Mouse (Mus musculus): ENCODE results near the gene Ppfibp2. TPM values are rescaled to one million over a fixed set of nuclear protein-coding genes. Genes with fewer than 3 reads are reported as not detected.
A peak's percentile ranks its signal among the peaks of the same experiment; 100 is the strongest.

Ppfibp2 gene
- polyA plus RNA-seq, 1 experiment from 2014 or later = 1.5 TPM

GRCm38 (mm10) chr7:107727538-107727937, 132.5 kb downstream of the Ppfibp2 start:
- ATAC-seq = no peak
- no peak overlapping the region for H3K9ac ChIP-seq (replicated peaks; ENCODE audit: low read depth, low read length)
- no peaks in the 10 kb centered on the region for H3K4me1 ChIP-seq (replicated peaks; ENCODE audit: control insufficient read depth, insufficient read depth, low read length)
- no peaks in the 10 kb centered on the region for H3K27me3 ChIP-seq (replicated peaks; ENCODE audit: control insufficient read depth, insufficient read depth, low read length)
- H3K4me2 ChIP-seq (ENCODE audit: low read length) = no peak overlapping the region
- H3K27ac ChIP-seq (ENCODE audit: low read length) = no peak overlapping the region
- H3K9me3 ChIP-seq (ENCODE audit: control insufficient read depth, low read length) = 0 out of 2 replicates have a peak, but pooled peaks cover 2% of the 10 kb centered on the region
- WGBS = 63% methylated on average over 3 of the region's 3 CpGs
- no peak overlapping the region for H3K4me3 ChIP-seq (replicated peaks; ENCODE audit: low read length)
- H3K36me3 ChIP-seq (ENCODE audit: control insufficient read depth, insufficient read depth) = no peaks in the 10 kb centered on the region

GRCm38 (mm10) chr7:107730587-107730986, 135.6 kb downstream of the Ppfibp2 start:
- Histone ChIP-seq H3K4me3 (replicated peaks; ENCODE audit: low read length) (no peak overlapping the region), H3K9ac (replicated peaks; ENCODE audit: low read depth, low read length) (no peak overlapping the region), H3K27me3 (replicated peaks; ENCODE audit: control insufficient read depth, insufficient read depth, low read length) (no peaks in the 10 kb centered on the region), H3K4me1 (replicated peaks; ENCODE audit: control insufficient read depth, insufficient read depth, low read length) (no peaks in the 10 kb centered on the region), H3K9me3 (ENCODE audit: control insufficient read depth, low read length) (0 out of 2 replicates have a peak, but pooled peaks cover 2% of the 10 kb centered on the region), H3K27ac (ENCODE audit: low read length) (no peak overlapping the region), H3K36me3 (ENCODE audit: control insufficient read depth, insufficient read depth) (no peaks in the 10 kb centered on the region), H3K4me2 (ENCODE audit: low read length) (no peak overlapping the region)
- no peak for ATAC-seq
- WGBS = 79% methylated on average over 9 of the region's 10 CpGs

- Histone ChIP-seq H3K27ac (ENCODE audit: low read length) (no peak overlapping the region), H3K4me2 (ENCODE audit: low read length) (no peak overlapping the region), H3K4me3 (replicated peaks; ENCODE audit: low read length) (no peak overlapping the region), H3K9ac (replicated peaks; ENCODE audit: low read depth, low read length) (no peak overlapping the region), H3K36me3 (ENCODE audit: control insufficient read depth, insufficient read depth) (no peaks in the 10 kb centered on the region), H3K9me3 (ENCODE audit: control insufficient read depth, low read length) (no peaks in the 10 kb centered on the region), H3K4me1 (replicated peaks; ENCODE audit: control insufficient read depth, insufficient read depth, low read length) (no peaks in the 10 kb centered on the region), H3K27me3 (replicated peaks; ENCODE audit: control insufficient read depth, insufficient read depth, low read length) (no peaks in the 10 kb centered on the region)
- ATAC-seq = no peak
- 67% methylated on average over 2 of the region's 2 CpGs for WGBS
These were observed 138.2 kb downstream of the Ppfibp2 start for GRCm38 (mm10) chr7:107733162-107733561.

- Histone ChIP-seq H3K9me3 (ENCODE audit: control insufficient read depth, low read length) (no peaks in the 10 kb centered on the region), H3K9ac (replicated peaks; ENCODE audit: low read depth, low read length) (no peak overlapping the region), H3K4me1 (replicated peaks; ENCODE audit: control insufficient read depth, insufficient read depth, low read length) (no peaks in the 10 kb centered on the region), H3K36me3 (ENCODE audit: control insufficient read depth, insufficient read depth) (no peaks in the 10 kb centered on the region), H3K4me3 (replicated peaks; ENCODE audit: low read length) (no peak overlapping the region), H3K27ac (ENCODE audit: low read length) (no peak overlapping the region), H3K4me2 (ENCODE audit: low read length) (no peak overlapping the region), H3K27me3 (replicated peaks; ENCODE audit: control insufficient read depth, insufficient read depth, low read length) (no peaks in the 10 kb centered on the region)
- WGBS = 42% methylated on average over 2 of the region's 2 CpGs
- ATAC-seq = peak; percentile 74; the same call in 1 of the 2 replicates
These were observed 143.7 kb downstream of the Ppfibp2 start for GRCm38 (mm10) chr7:107738726-107739125.

GRCm38 (mm10) chr7:107742963-107743465, 148.0 kb downstream of the Ppfibp2 start:
- 91% methylated on average over 10 of the region's 10 CpGs for WGBS
- ATAC-seq = no peak
- Histone ChIP-seq H3K4me1 (replicated peaks; ENCODE audit: control insufficient read depth, insufficient read depth, low read length) (no peaks in the 10 kb centered on the region), H3K27ac (ENCODE audit: low read length) (no peak overlapping the region), H3K4me2 (ENCODE audit: low read length) (no peak overlapping the region), H3K27me3 (replicated peaks; ENCODE audit: control insufficient read depth, insufficient read depth, low read length) (no peaks in the 10 kb centered on the region), H3K9ac (replicated peaks; ENCODE audit: low read depth, low read length) (no peak overlapping the region), H3K9me3 (ENCODE audit: control insufficient read depth, low read length) (no peaks in the 10 kb centered on the region), H3K4me3 (replicated peaks; ENCODE audit: low read length) (no peak overlapping the region), H3K36me3 (ENCODE audit: control insufficient read depth, insufficient read depth) (no peaks in the 10 kb centered on the region)

- Histone ChIP-seq H3K4me3 (replicated peaks; ENCODE audit: low read length) (no peak overlapping the region), H3K27ac (ENCODE audit: low read length) (no peak overlapping the region), H3K9me3 (ENCODE audit: control insufficient read depth, low read length) (no peaks in the 10 kb centered on the region), H3K9ac (replicated peaks; ENCODE audit: low read depth, low read length) (no peak overlapping the region), H3K27me3 (replicated peaks; ENCODE audit: control insufficient read depth, insufficient read depth, low read length) (no peaks in the 10 kb centered on the region), H3K4me1 (replicated peaks; ENCODE audit: control insufficient read depth, insufficient read depth, low read length) (no peaks in the 10 kb centered on the region), H3K4me2 (ENCODE audit: low read length) (no peak overlapping the region), H3K36me3 (ENCODE audit: control insufficient read depth, insufficient read depth) (no peaks in the 10 kb centered on the region)
- ATAC-seq = no peak
- WGBS = 83% methylated on average over 4 of the region's 4 CpGs
These were observed 149.4 kb downstream of the Ppfibp2 start for GRCm38 (mm10) chr7:107744454-107744853.

GRCm38 (mm10) chr7:107745111-107745510, 150.1 kb downstream of the Ppfibp2 start:
- Histone ChIP-seq H3K27ac (ENCODE audit: low read length) (no peak overlapping the region), H3K27me3 (replicated peaks; ENCODE audit: control insufficient read depth, insufficient read depth, low read length) (no peaks in the 10 kb centered on the region), H3K9me3 (ENCODE audit: control insufficient read depth, low read length) (no peaks in the 10 kb centered on the region), H3K4me3 (replicated peaks; ENCODE audit: low read length) (no peak overlapping the region), H3K4me1 (replicated peaks; ENCODE audit: control insufficient read depth, insufficient read depth, low read length) (no peaks in the 10 kb centered on the region), H3K9ac (replicated peaks; ENCODE audit: low read depth, low read length) (no peak overlapping the region), H3K36me3 (ENCODE audit: control insufficient read depth, insufficient read depth) (no peaks in the 10 kb centered on the region), H3K4me2 (ENCODE audit: low read length) (no peak overlapping the region)
- ATAC-seq = no peak
- 83% methylated on average over 2 of the region's 2 CpGs for WGBS

GRCm38 (mm10) chr7:107746036-107746435, 151.0 kb downstream of the Ppfibp2 start:
- no peak for ATAC-seq
- Histone ChIP-seq H3K27me3 (replicated peaks; ENCODE audit: control insufficient read depth, insufficient read depth, low read length) (no peaks in the 10 kb centered on the region), H3K4me1 (replicated peaks; ENCODE audit: control insufficient read depth, insufficient read depth, low read length) (no peaks in the 10 kb centered on the region), H3K36me3 (ENCODE audit: control insufficient read depth, insufficient read depth) (no peaks in the 10 kb centered on the region), H3K9ac (replicated peaks; ENCODE audit: low read depth, low read length) (no peak overlapping the region), H3K9me3 (ENCODE audit: control insufficient read depth, low read length) (no peaks in the 10 kb centered on the region), H3K4me3 (replicated peaks; ENCODE audit: low read length) (no peak overlapping the region), H3K27ac (ENCODE audit: low read length) (no peak overlapping the region), H3K4me2 (ENCODE audit: low read length) (no peak overlapping the region)
- WGBS = 92% methylated on average over 8 of the region's 8 CpGs

- H3K36me3 ChIP-seq (ENCODE audit: control insufficient read depth, insufficient read depth) = no peaks in the 10 kb centered on the region
- H3K4me3 ChIP-seq (replicated peaks; ENCODE audit: low read length) = no peak overlapping the region
- H3K9me3 ChIP-seq (ENCODE audit: control insufficient read depth, low read length) = no peaks in the 10 kb centered on the region
- H3K4me2 ChIP-seq (ENCODE audit: low read length) = no peak overlapping the region
- H3K27ac ChIP-seq (ENCODE audit: low read length) = no peak overlapping the region
- no peak overlapping the region for H3K9ac ChIP-seq (replicated peaks; ENCODE audit: low read depth, low read length)
- H3K4me1 ChIP-seq (replicated peaks; ENCODE audit: control insufficient read depth, insufficient read depth, low read length) = no peaks in the 10 kb centered on the region
- no peak for ATAC-seq
- no peaks in the 10 kb centered on the region for H3K27me3 ChIP-seq (replicated peaks; ENCODE audit: control insufficient read depth, insufficient read depth, low read length)
- 83% methylated on average over 9 of the region's 9 CpGs for WGBS
These were observed 152.5 kb downstream of the Ppfibp2 start for GRCm38 (mm10) chr7:107747476-107747875.

GRCm38 (mm10) chr7:107747954-107748353, 152.9 kb downstream of the Ppfibp2 start:
- no peaks in the 10 kb centered on the region for H3K4me1 ChIP-seq (replicated peaks; ENCODE audit: control insufficient read depth, insufficient read depth, low read length)
- WGBS = 24% methylated on average over 2 of the region's 2 CpGs
- H3K36me3 ChIP-seq (ENCODE audit: control insufficient read depth, insufficient read depth) = no peaks in the 10 kb centered on the region
- H3K27ac ChIP-seq (ENCODE audit: low read length) = no peak overlapping the region
- no peaks in the 10 kb centered on the region for H3K9me3 ChIP-seq (ENCODE audit: control insufficient read depth, low read length)
- no peak overlapping the region for H3K4me3 ChIP-seq (replicated peaks; ENCODE audit: low read length)
- H3K27me3 ChIP-seq (replicated peaks; ENCODE audit: control insufficient read depth, insufficient read depth, low read length) = no peaks in the 10 kb centered on the region
- H3K9ac ChIP-seq (replicated peaks; ENCODE audit: low read depth, low read length) = no peak overlapping the region
- H3K4me2 ChIP-seq (ENCODE audit: low read length) = no peak overlapping the region
- peak; percentile 45; the same call in 1 of the 2 replicates for ATAC-seq
